11 mouse cellular contexts compared by ENCODE assay signal in genomic region chr9:36783921-36784320, GRCm38 (mm10). TPM values are rescaled to one million over a fixed set of nuclear protein-coding genes. Genes with fewer than 3 reads are reported as not detected.
"Had no signal": no experiment of that assay in that cellular context is flagged by ENCODE, and none has a peak within 500 bp of the region (broad histone marks: within the 10 kb centered on the region; RNA-seq: fewer than 3 reads in every experiment).

No protein-coding gene starts in this region.

- DNase-seq: lung, adult 2 months; lung, postnatal 14 days; lung, postnatal 36 days; retina, postnatal 1 day; right cerebral cortex, adult 18-20 months; thymus, adult 2 months; thymus, postnatal 25 days; thymus, postnatal 4 days had no signal

RNA-seq across cellular contexts. Expression of gene Fez1, which starts 37.7 kb away (rescaled TPM):
- total RNA-seq: megakaryocyte progenitor cell, adult 5-6 weeks; monocyte, adult 5-6 weeks had no signal
- polyA plus RNA-seq: macrophage had no signal
